Mouse (Mus musculus): ENCODE measurements around the gene Scn4b.

The Scn4b gene

GRCm38 (mm10) chr9:45189661-45190174 lies 51.5 kb downstream of the Scn4b start:
- no peak for DNase-seq (ENCODE audit: inconsistent ontology term)

GRCm38 (mm10) chr9:45195468-45195867 lies 57.3 kb downstream of the Scn4b start:
- no peak for DNase-seq (ENCODE audit: inconsistent ontology term)

GRCm38 (mm10) chr9:45196125-45196830 lies 58.1 kb downstream of the Scn4b start:
- no peak for DNase-seq (ENCODE audit: inconsistent ontology term)

GRCm38 (mm10) chr9:45197549-45197948 lies 59.4 kb downstream of the Scn4b start:
- no peak for DNase-seq (ENCODE audit: inconsistent ontology term)

- no peak for DNase-seq (ENCODE audit: inconsistent ontology term)
These were observed 63.2 kb downstream of the Scn4b start for GRCm38 (mm10) chr9:45201319-45201947.

- no peak for DNase-seq (ENCODE audit: inconsistent ontology term)
These were observed 64.0 kb downstream of the Scn4b start for GRCm38 (mm10) chr9:45202021-45202798.

All from Muller cell, postnatal 12 days (primary cell).